Mouse (Mus musculus): ENCODE measurements around the gene Gm5617.

- TF ChIP-seq GATA1 (IDR thresholded peaks at IDR 0.05; ENCODE audit: borderline replicate concordance, low read length), result no peak
- no peak for TF ChIP-seq FLI1 (IDR thresholded peaks at IDR 0.05; ENCODE audit: low read length)
Measured at GRCm38 (mm10) chr9:48476236-48477165, 18.7 kb upstream of the Gm5617 start.
